Mouse (Mus musculus) lung, postnatal 14 days (tissue): Measurements from ENCODE around the gene Idh1.
"Not testable (repeated sequence)": the region's sequence is repeated elsewhere in the genome, so short reads cannot be mapped to it uniquely, and the experiment has no call there.

Experiments used
- DNase-seq: peaks from one replicate; pipeline ENCODE4 v3.0.0; 2021

The Idh1 gene

GRCm38 (mm10) chr1:65186287-65187073 is at the start of gene Idh1, which contains the start of gene Pikfyve:
Gene Idh1, minus strand, starts transcription at chr1:65186500.
Gene Pikfyve, plus strand, starts transcription at chr1:65186683.
- peak; percentile 97 for DNase-seq

- no peak for DNase-seq
Observed at GRCm38 (mm10) chr1:65230566-65230965, 44.3 kb upstream of the Idh1 start.

GRCm38 (mm10) chr1:65229768-65230167 is 43.5 kb upstream of the Idh1 start:
- DNase-seq: not testable (repeated sequence)

GRCm38 (mm10) chr1:65227681-65228080 is 41.4 kb upstream of the Idh1 start:
- DNase-seq: no peak

DNA sequence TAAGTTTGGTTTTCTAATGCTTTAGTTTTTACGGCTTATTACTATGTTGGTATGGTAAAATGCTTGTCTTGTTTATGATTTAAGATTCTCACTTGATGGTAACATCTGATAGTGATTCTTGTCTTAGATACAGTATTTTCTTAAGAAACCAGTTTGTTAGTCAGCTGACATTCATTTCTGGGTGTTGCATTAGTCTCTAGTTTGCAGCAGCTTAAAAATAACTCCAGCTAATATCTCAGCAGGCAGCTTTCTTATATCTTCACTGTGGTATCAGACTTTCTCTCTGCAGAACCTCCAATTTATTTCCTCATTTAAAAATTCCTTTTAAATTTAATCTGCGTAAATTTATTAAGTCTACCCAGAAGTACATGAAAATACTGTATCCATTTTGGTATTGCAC is 37.4 kb upstream of the Idh1 start:
- DNase-seq: no peak

- DNase-seq: no peak
Observed at GRCm38 (mm10) chr1:65217972-65218371, 31.7 kb upstream of the Idh1 start.

GRCm38 (mm10) chr1:65217567-65217966 is 31.3 kb upstream of the Idh1 start:
- DNase-seq: no peak

DNA sequence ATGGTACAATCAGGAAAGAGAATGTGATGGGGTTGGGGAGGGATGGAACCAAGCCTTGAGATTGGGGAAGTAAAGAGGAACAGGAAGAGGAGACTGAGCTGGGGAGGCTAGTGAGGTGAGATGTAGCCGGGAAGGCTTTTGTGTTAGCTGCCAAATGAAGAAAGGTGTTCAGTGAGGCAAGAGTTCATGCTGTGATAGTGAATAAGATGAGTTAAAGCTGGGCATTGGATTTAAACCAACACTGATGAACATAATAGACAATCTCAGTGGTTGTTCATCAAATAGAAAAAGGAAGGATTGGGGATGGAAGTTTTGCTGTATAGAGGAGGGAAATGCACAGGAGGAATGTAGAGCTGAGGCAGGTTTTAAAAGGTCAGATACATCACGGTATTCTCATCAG is 26.9 kb upstream of the Idh1 start:
- DNase-seq: no peak

GRCm38 (mm10) chr1:65204299-65204698 is 18.0 kb upstream of the Idh1 start:
- no peak for DNase-seq

DNA sequence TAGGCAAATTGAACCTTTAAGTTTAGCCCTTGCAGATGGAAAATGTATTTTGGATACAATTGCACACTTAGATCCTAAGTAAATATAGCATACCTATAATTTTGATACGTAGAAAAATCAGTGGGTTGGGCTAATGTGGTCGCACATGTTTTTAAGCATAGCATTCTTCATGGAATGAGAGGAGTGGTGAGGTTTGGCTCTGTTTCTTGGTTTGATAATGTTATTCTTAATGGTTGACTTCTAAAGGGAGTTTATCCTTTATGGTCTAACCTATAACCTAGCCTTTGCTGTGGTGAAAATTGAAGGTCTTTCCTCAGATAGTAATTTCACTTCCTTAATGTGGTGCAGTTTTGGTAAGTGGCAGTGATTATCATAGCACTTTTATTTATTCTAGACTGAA is 12.6 kb upstream of the Idh1 start:
- DNase-seq: no peak

GRCm38 (mm10) chr1:65198425-65198824 is 12.1 kb upstream of the Idh1 start:
- no peak for DNase-seq

DNA sequence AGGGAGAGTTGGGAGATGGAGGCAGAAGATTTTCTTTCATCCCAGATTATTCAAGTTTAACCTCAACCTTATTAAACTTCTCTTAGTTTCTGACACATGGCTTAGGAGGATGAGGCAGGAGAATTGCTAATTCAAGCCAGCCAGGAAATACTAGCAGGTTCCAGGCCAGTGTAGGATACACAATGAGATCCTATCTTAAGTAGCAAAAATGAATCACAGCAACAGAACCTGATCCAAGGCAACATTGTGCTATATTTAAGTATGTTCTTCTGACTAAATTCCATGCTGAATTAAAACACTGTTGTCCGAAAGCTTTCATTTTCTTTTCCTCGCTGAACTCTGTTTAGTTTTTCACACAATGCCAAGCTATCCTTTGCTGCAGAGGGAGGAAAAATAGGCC is 6.9 kb upstream of the Idh1 start:
- no peak for DNase-seq

DNA sequence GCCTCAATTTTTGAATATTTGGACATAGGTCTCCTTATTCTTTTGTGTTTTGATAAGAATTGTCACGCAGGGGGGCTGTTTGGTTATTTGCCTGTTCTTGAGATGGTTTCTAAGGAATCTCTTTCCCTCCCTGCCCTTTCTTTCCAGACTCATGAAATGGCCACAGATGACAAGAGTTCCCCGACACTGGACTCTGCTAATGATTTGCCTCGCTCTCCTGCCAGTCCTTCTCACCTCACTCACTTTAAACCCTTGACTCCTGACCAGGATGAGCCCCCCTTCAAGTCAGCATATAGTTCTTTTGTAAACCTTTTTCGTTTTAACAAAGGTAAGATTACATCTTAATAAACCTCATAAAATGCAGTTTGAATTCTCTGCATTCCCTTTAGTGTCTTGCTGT is 3.9 kb upstream of the Idh1 start:
- DNase-seq: no peak

DNA sequence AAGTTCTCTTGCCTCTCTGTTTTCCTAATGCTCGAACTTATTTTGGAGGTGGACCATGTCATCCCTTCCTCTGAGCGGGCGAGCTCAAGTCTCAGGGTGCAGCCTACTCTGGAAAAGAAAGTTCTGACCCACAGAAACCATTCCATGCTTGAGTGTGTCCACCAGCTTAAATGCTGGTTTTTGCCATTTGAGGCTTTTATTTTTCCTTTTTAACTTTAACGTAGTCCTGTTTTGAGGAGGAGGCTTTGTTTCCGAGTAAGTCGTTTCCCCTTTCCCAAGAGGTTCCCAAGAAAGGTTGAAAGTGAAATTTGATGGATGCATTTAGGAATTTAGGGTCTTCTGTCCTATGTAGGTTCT is 752 bp upstream of the Idh1 start:
- DNase-seq: no peak

- DNase-seq: no peak
Observed at GRCm38 (mm10) chr1:65185524-65186205, 635 bp downstream of the Idh1 start.

- DNase-seq: no peak
Observed at GRCm38 (mm10) chr1:65185011-65185410, 1.3 kb downstream of the Idh1 start.

DNA sequence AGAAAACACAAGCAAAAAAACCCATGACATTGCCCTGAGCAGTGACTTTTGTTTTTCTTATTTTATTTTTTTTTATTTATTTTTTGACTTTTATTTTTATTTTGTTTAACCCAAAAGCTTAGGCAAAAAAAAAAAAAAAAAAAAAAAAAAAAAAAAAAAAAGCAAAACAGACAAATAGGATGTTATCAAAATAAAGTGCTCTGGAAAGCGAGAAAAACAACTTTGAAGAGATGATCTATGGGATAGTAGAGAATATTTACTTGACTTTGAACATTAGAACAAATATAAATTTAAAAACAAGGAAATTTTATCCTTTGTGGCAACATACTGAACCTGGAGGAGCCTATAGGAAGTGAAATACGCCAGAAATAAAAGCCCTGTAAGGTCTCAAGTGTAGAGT is 2.3 kb downstream of the Idh1 start:
- no peak for DNase-seq

GRCm38 (mm10) chr1:65181459-65181858 is 4.8 kb downstream of the Idh1 start:
- DNase-seq: no peak

DNA sequence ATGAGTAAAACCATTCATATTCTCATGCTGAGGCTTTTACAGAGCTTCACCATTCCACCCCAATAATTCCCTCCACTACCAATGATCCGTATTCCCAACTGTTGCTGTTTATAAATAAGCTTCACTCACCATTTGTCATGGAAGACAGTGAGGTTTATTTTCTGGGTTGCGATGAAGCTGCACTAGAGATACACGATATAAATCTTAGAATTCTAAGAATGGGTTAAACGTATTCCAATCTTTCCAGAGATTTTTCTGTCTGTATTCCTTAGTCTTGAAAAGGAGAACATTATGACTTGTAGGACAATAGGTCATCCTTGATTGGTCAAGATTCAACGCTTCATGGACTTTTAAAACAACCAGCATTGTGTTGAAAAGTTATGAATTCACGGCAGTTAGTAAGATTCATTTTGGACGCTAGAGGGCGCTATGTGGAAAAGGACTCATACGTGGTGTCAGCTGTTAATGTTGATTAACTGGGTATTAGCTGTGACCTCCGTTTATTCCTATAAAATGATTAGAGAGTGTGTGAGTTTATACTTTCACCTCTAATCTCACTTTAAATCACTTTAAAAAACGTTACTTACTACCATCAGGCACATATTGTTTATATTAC is 6.6 kb downstream of the Idh1 start:
- peak; percentile 83 for DNase-seq

DNA sequence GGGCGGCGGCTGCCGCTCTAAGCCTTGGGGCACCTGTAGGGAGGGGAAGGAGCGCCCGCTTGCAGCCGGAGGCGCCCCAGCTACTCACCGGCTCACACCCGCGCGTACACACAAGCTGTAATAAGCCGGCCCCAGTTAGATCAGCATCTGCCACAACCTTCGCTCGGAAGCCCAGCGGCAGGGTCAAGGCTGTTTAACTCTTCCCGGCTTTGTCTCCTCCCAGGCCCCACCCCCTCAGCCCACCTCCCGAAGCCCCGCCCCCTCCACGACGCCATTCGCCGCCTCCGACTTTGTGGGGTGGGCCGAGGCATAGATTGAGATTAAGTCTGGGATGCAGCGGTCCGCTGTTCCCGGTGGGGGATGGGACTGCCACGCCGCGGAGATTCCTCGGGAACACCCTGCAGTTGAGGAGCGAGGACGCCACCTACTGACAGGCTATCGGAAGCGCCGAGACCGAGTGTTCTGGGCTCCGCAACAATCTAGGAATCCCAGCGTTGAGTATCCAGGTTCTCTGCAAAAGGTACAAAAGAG is 7.3 kb downstream of the Idh1 start:
- peak; percentile 99 for DNase-seq

DNA sequence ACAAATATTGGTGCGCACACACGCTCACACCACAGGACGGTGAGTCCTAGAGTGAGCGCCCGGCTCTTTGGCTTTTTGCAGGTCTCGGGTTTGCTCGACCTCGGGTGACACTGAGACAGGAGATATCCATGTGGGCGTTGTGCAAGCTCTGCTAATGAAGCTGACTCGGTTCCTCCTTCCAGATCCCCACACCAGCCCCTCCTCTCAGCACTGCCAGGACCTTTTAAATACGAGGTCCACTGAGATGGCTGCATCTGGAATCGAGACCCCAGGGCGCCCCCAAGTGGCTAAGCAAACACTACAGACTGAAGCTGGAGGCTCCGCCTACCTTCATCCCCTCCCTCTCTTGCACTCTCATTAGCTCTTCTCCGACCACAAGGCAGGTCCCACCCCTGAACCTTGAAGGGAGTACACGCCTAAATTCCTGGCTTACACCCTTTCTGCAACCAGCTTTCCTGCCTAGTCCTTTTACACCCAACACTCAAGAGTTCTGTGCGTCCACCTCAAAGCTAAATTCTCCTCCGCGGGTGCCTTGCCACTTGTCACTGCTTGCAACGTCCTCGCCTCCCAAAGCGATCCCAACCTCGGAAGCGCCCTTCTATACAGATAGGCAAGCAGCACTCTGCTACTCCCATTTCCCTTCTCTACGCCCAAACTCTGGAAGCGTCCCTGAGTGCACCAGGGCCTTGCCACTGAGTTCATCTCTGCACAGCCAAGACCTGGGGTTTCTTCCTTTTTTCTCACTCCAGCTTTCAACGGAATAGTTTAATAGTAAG is 8.0 kb downstream of the Idh1 start:
- peak; percentile 95 for DNase-seq

DNA sequence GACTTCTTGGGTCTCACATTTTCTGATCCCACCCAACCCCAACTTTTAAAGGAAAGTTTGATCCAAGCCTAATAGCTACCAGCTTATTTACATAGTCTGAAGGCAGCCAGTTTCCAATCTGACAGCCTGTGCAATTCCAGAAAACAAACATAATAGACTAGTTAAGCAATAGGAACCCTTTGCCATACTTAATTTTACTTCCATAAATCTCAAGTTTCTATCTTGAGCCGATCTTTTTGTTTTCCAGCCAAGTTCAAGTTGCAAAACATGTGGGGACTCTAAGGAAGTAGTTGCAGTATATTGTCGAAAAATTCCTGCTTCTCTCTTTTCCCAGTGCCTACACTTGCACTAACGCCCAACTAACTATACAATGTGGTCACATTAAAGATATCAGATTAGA is 8.8 kb downstream of the Idh1 start:
- DNase-seq: no peak

DNA sequence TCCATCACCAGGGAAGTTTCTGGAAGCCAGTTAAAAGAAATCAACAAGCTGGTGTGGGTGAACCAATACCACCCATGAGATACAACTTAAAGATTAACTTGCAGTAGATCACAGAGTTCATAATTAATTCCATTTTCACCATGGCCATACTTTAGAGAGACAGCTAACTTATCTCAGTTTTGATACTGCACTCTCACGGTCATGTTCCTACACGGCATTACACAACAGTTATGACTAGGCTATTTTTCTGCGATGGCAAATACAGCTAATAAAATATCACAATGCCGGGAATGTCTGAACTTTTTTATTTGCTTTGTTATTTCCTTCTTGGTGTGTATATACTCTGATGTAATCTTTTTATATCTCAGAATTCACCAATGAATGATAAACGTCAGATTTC is 9.4 kb downstream of the Idh1 start:
- no peak for DNase-seq
